Mouse (Mus musculus): ENCODE results near the gene Pard3b.

DNA sequence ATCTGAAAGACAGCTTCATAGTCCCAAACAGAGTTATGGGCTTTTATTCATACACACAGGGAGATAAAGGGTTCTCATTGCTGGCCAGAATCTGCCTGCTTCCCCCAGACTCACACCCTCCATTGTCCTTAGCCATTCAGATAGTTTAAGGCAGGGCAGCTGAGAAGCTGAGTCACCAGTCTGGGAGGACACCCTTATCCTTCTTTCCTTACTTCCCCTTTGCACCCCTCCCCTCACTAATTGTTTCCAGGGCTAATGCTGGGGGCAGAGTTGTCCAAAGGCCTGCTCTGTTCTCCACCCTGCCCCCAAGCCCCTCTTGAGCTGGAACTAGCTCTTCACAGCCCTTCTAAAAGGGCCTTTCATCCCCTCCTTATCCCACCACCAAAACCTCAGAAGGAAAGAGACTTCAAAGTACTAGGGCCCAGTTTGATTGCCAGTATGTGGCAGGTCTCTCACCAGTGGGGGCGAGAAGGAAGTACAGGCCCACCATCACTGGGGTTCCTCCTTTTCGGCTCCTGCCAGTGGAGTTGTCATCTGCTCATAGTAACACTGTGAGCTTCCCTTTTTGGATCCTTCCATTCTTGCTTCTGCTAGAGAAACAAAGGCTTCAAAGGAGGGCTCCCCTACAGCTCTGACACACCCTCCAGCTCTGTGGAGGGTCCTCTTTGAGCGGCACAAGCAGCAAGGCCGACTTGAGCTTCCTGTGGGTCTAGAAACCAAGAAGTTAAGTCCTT, 1040.2 kb downstream of the Pard3b start:
- no peak for TF ChIP-seq CTCF (IDR thresholded peaks at IDR 0.05)
- TF ChIP-seq POLR2A (IDR thresholded peaks at IDR 0.05; ENCODE audit: insufficient read depth, low read depth, low read length): no peak
- TF ChIP-seq EP300 (IDR thresholded peaks at IDR 0.05; ENCODE audit: insufficient read depth, low read depth, low read length): no peak
